Mouse (Mus musculus) megakaryocyte, embryonic 14.5 days (primary cell): ENCODE measurements around the gene Csmd2. TPM values are rescaled to one million over a fixed set of nuclear protein-coding genes. Genes with fewer than 3 reads are reported as not detected.

Source experiments
- H3K27me3 ChIP-seq: replicated peaks from 2 replicates; pipeline ENCODE3; 2012; ENCODE audit warnings: inconsistent platforms
- H3K36me3 ChIP-seq: replicated peaks from 2 replicates; pipeline ENCODE3; 2012; ENCODE audit warnings: low read length, inconsistent platforms, mixed read lengths
- H3K4me1 ChIP-seq: 2 replicates; pipeline ENCODE4 v1.6.1; 2012; ENCODE audit warnings: inconsistent platforms
- H3K4me3 ChIP-seq: replicated peaks from 2 replicates; pipeline ENCODE3; 2012; ENCODE audit warnings: moderate library complexity, mild to moderate bottlenecking, inconsistent platforms
- H3K9me3 ChIP-seq: 2 replicates; pipeline ENCODE4 v1.6.1; 2012; ENCODE audit warnings: inconsistent platforms
- FLI1 ChIP-seq: IDR thresholded peaks from 2 replicates; pipeline ENCODE4 v1.6.1; 2012; ENCODE audit warnings: low read length, inconsistent platforms, mixed read lengths
- GATA1 ChIP-seq: IDR thresholded peaks from 3 replicates; pipeline ENCODE4 v1.6.1; 2012; ENCODE audit warnings: mixed read lengths, low read length, inconsistent platforms, borderline replicate concordance
- polyA plus RNA-seq: library from polyadenylated mRNA; stranded (reverse); fragments of >175 nt; gene quantifications from 2 replicates; pipeline ENCODE4 v1.2.3, GENCODE M21; 2012; ENCODE audit warnings: low replicate concordance; ENCODE audit not compliant: insufficient read depth

The Csmd2 gene
- polyA plus RNA-seq, 1 experiment = not detected

GRCm38 (mm10) chr4:128358751-128359150 is 371.1 kb downstream of the Csmd2 start:
- no peak overlapping the region for H3K4me3 ChIP-seq
- TF ChIP-seq FLI1 (no peak), GATA1 (no peak)
- no peaks in the 10 kb centered on the region for H3K4me1 ChIP-seq
- no peaks in the 10 kb centered on the region for H3K27me3 ChIP-seq
- H3K36me3 ChIP-seq = no peaks in the 10 kb centered on the region
- no peaks in the 10 kb centered on the region for H3K9me3 ChIP-seq

GRCm38 (mm10) chr4:128365851-128366250 is 378.2 kb downstream of the Csmd2 start:
- Histone ChIP-seq H3K4me1 (no peaks in the 10 kb centered on the region), H3K9me3 (peaks cover 8% of the 10 kb centered on the region; the same call in 1 of the 2 replicates), H3K36me3 (no peaks in the 10 kb centered on the region), H3K27me3 (no peaks in the 10 kb centered on the region), H3K4me3 (no peak overlapping the region)
- TF ChIP-seq FLI1 (no peak), GATA1 (no peak)

- H3K9me3 ChIP-seq = peaks cover 14% of the 10 kb centered on the region; the same call in 1 of the 2 replicates
- H3K4me3 ChIP-seq = no peak overlapping the region
- TF ChIP-seq GATA1 = no peak
- no peak for TF ChIP-seq FLI1
- no peaks in the 10 kb centered on the region for H3K4me1 ChIP-seq
- no peaks in the 10 kb centered on the region for H3K27me3 ChIP-seq
- no peaks in the 10 kb centered on the region for H3K36me3 ChIP-seq
Measured at GRCm38 (mm10) chr4:128368088-128368487, 380.4 kb downstream of the Csmd2 start.

GRCm38 (mm10) chr4:128371766-128372165 is 384.1 kb downstream of the Csmd2 start:
- TF ChIP-seq FLI1 (no peak), GATA1 (no peak)
- Histone ChIP-seq H3K4me3 (no peak overlapping the region), H3K9me3 (peaks cover 15% of the 10 kb centered on the region; the same call in 1 of the 2 replicates), H3K36me3 (no peaks in the 10 kb centered on the region), H3K27me3 (no peaks in the 10 kb centered on the region), H3K4me1 (no peaks in the 10 kb centered on the region)

- Histone ChIP-seq H3K9me3 (peaks cover 10% of the 10 kb centered on the region; the same call in 1 of the 2 replicates), H3K4me1 (no peaks in the 10 kb centered on the region), H3K36me3 (no peaks in the 10 kb centered on the region), H3K27me3 (no peaks in the 10 kb centered on the region), H3K4me3 (no peak overlapping the region)
- TF ChIP-seq FLI1 (no peak), GATA1 (no peak)
Measured at GRCm38 (mm10) chr4:128373196-128373595, 385.5 kb downstream of the Csmd2 start.

- H3K4me3 ChIP-seq = no peak overlapping the region
- TF ChIP-seq GATA1 (no peak), FLI1 (no peak)
- H3K9me3 ChIP-seq = peaks cover 10% of the 10 kb centered on the region; the same call in 1 of the 2 replicates
- no peaks in the 10 kb centered on the region for H3K27me3 ChIP-seq
- no peaks in the 10 kb centered on the region for H3K4me1 ChIP-seq
- H3K36me3 ChIP-seq = no peaks in the 10 kb centered on the region
Measured at GRCm38 (mm10) chr4:128374051-128374450, 386.4 kb downstream of the Csmd2 start.

- H3K4me3 ChIP-seq = no peak overlapping the region
- H3K9me3 ChIP-seq = no peaks in the 10 kb centered on the region
- no peak for TF ChIP-seq FLI1
- H3K27me3 ChIP-seq = no peaks in the 10 kb centered on the region
- H3K36me3 ChIP-seq = no peaks in the 10 kb centered on the region
- H3K4me1 ChIP-seq = no peaks in the 10 kb centered on the region
Measured at GRCm38 (mm10) chr4:128378946-128379345, 391.3 kb downstream of the Csmd2 start.

- Histone ChIP-seq H3K36me3 (no peaks in the 10 kb centered on the region), H3K4me1 (no peaks in the 10 kb centered on the region), H3K27me3 (no peaks in the 10 kb centered on the region), H3K9me3 (no peaks in the 10 kb centered on the region), H3K4me3 (no peak overlapping the region)
- no peak for TF ChIP-seq FLI1
- TF ChIP-seq GATA1 = no peak
Measured at GRCm38 (mm10) chr4:128381331-128381730, 393.7 kb downstream of the Csmd2 start.

GRCm38 (mm10) chr4:128383800-128384199 is 396.1 kb downstream of the Csmd2 start:
- Histone ChIP-seq H3K9me3 (no peaks in the 10 kb centered on the region), H3K27me3 (no peaks in the 10 kb centered on the region)

GRCm38 (mm10) chr4:128391484-128391883 is 403.8 kb downstream of the Csmd2 start:
- TF ChIP-seq GATA1 = no peak
- TF ChIP-seq FLI1 = no peak
- no peaks in the 10 kb centered on the region for H3K27me3 ChIP-seq
- H3K4me1 ChIP-seq = no peaks in the 10 kb centered on the region
- no peak overlapping the region for H3K4me3 ChIP-seq
- H3K36me3 ChIP-seq = no peaks in the 10 kb centered on the region
- no peaks in the 10 kb centered on the region for H3K9me3 ChIP-seq

More at GRCm38 (mm10) chr4:128383800-128384199, 396.1 kb downstream of the Csmd2 start:
- Histone ChIP-seq H3K4me1 (no peaks in the 10 kb centered on the region), H3K4me3 (no peak overlapping the region), H3K36me3 (no peaks in the 10 kb centered on the region)
- TF ChIP-seq FLI1 = no peak

- Histone ChIP-seq H3K36me3 (no peaks in the 10 kb centered on the region), H3K9me3 (no peaks in the 10 kb centered on the region)
Measured at GRCm38 (mm10) chr4:128392279-128392678, 404.6 kb downstream of the Csmd2 start.

More at GRCm38 (mm10) chr4:128392279-128392678, 404.6 kb downstream of the Csmd2 start:
- no peaks in the 10 kb centered on the region for H3K27me3 ChIP-seq
- no peak overlapping the region for H3K4me3 ChIP-seq
- H3K4me1 ChIP-seq = no peaks in the 10 kb centered on the region
- TF ChIP-seq FLI1 = no peak
- no peak for TF ChIP-seq GATA1
